Mouse (Mus musculus) G1E (cell line): Measurements from ENCODE around the gene Gdf3. TPM values are rescaled to one million over a fixed set of nuclear protein-coding genes. Genes with fewer than 3 reads are reported as not detected.

ENCODE experiments used
- ATAC-seq: 2 replicates; pipeline ENCODE4 v1.8.0; 2016; ENCODE audit warnings: mild to moderate bottlenecking; ENCODE audit not compliant: insufficient number of reproducible peaks, poor library complexity, low FRiP score, severe bottlenecking; ENCODE audit errors: extremely low read depth
- DNase-seq: peaks from one replicate; pipeline ENCODE4 v3.0.0; 2012; ENCODE audit warnings: low spot score
- H3K27me3 ChIP-seq: 2 replicates; pipeline ENCODE4 v1.6.1; 2012; ENCODE audit warnings: mild to moderate bottlenecking, low read length, inconsistent platforms; ENCODE audit not compliant: insufficient read depth
- H3K36me3 ChIP-seq: replicated peaks from 2 replicates; pipeline ENCODE3; 2012; ENCODE audit warnings: mild to moderate bottlenecking, inconsistent platforms
- H3K4me1 ChIP-seq: 2 replicates; pipeline ENCODE4 v1.6.1; 2012; ENCODE audit warnings: low read depth, low read length, inconsistent platforms, mixed read lengths; ENCODE audit not compliant: insufficient read depth
- H3K4me3 ChIP-seq: 2 replicates; pipeline ENCODE4 v1.5.1; 2012; ENCODE audit warnings: low read depth, mild to moderate bottlenecking, inconsistent platforms, low read length, moderate library complexity, mixed read lengths
- H3K9me3 ChIP-seq: replicated peaks from 2 replicates; pipeline ENCODE4 v1.6.1; 2012; ENCODE audit warnings: inconsistent platforms
- CTCF ChIP-seq: IDR thresholded peaks from 2 replicates; pipeline ENCODE4 v1.5.1; 2012; ENCODE audit warnings: low read depth, low read length, inconsistent platforms, mixed read lengths
- GATA1 ChIP-seq: IDR thresholded peaks from 2 replicates; pipeline ENCODE4 v1.6.1; 2012; ENCODE audit warnings: borderline replicate concordance, low read length, inconsistent platforms, mixed read lengths
- GATA2 ChIP-seq: IDR thresholded peaks from 2 replicates; pipeline ENCODE4 v1.6.1; 2012; ENCODE audit warnings: low read depth, low read length, inconsistent platforms, borderline replicate concordance
- POLR2AphosphoS5 ChIP-seq: IDR thresholded peaks from 2 replicates; pipeline ENCODE4 v1.6.1; 2012; ENCODE audit warnings: low read depth, low read length, inconsistent platforms; ENCODE audit not compliant: insufficient replicate concordance
- TAL1 ChIP-seq: conservative IDR thresholded peaks from 2 replicates; pipeline ENCODE4 v1.6.1; 2012; ENCODE audit warnings: low read depth, low read length, inconsistent platforms, mixed read lengths
- polyA plus RNA-seq: library from polyadenylated mRNA; stranded (reverse); fragments of >175 nt; gene quantifications from 2 replicates; pipeline ENCODE4 v1.2.3, GENCODE M21; 2012
- total RNA-seq, 2 experiments: library from RNA; stranded (forward) in 1 of 2; stranded (reverse) in 1 of 2; fragments of 200-1000 nt in 1 of 2; fragments of >200 nt in 1 of 2; fragmentation: Nextera tagmentation in 1 of 2; gene quantifications; 2 replicates each; pipeline ENCODE4 v1.2.3; 2014 to 2017

Gdf3 gene
- total and polyA plus RNA-seq, 3 experiments: 0.04 to 0.05 TPM; not detected in 1

- no peaks in the 10 kb centered on the region for H3K9me3 ChIP-seq
- no peak for DNase-seq
- H3K27me3 ChIP-seq: no peaks in the 10 kb centered on the region
- H3K4me1 ChIP-seq: peaks cover 26% of the 10 kb centered on the region
- H3K36me3 ChIP-seq: peaks cover 22% of the 10 kb centered on the region
- TF ChIP-seq CTCF: no peak
- no peak for TF ChIP-seq POLR2AphosphoS5
- TF ChIP-seq TAL1: no peak
- TF ChIP-seq GATA2: no peak
- TF ChIP-seq GATA1: no peak
- ATAC-seq: no peak
- H3K4me3 ChIP-seq: peak overlapping the region; percentile 71; the same call in 1 of the 2 replicates
Observed at GRCm38 (mm10) chr6:122601615-122602014, 8.3 kb downstream of the Gdf3 start.

- Histone ChIP-seq H3K4me3 (no peak overlapping the region), H3K9me3 (no peaks in the 10 kb centered on the region), H3K36me3 (peaks cover 25% of the 10 kb centered on the region), H3K4me1 (peaks cover 26% of the 10 kb centered on the region), H3K27me3 (no peaks in the 10 kb centered on the region)
- DNase-seq (no peak), ATAC-seq (no peak)
- TF ChIP-seq CTCF: no peak
- no peak for TF ChIP-seq GATA1
- no peak for TF ChIP-seq POLR2AphosphoS5
- TF ChIP-seq GATA2: no peak
- no peak for TF ChIP-seq TAL1
Observed at GRCm38 (mm10) chr6:122601031-122601430, 8.9 kb downstream of the Gdf3 start.

DNA sequence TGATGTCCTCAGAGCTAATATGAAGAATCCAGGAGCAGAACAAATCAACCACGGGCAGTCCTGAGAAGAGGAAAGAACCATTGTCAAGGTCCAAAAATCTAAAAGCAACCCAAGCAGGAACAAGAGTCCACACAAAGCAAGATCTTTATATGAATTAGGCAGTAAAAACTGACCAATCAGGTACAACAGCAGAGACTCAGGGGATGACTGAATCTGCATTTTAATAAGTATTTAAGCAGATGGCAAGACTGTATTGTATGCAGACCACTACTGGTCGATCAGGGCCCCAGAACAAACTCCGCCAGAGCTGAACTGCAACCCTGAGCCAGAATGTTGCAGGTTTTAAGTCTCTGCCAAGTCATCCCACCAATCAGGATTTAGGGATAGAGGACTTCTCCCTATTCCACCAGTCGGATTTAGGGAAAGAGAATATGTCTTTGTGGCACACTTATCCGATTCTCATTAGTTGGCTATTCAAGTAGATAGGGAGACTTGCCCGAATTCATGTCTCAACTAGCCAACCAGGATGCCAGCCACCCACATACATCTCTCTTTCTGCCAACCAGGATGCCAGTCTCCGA, 9.7 kb downstream of the Gdf3 start:
- peaks cover 31% of the 10 kb centered on the region for H3K36me3 ChIP-seq
- no peak for ATAC-seq
- no peak overlapping the region for H3K4me3 ChIP-seq
- H3K27me3 ChIP-seq: no peaks in the 10 kb centered on the region
- no peaks in the 10 kb centered on the region for H3K9me3 ChIP-seq
- H3K4me1 ChIP-seq: peaks cover 26% of the 10 kb centered on the region
- no peak for DNase-seq
- TF ChIP-seq GATA1: no peak

DNA sequence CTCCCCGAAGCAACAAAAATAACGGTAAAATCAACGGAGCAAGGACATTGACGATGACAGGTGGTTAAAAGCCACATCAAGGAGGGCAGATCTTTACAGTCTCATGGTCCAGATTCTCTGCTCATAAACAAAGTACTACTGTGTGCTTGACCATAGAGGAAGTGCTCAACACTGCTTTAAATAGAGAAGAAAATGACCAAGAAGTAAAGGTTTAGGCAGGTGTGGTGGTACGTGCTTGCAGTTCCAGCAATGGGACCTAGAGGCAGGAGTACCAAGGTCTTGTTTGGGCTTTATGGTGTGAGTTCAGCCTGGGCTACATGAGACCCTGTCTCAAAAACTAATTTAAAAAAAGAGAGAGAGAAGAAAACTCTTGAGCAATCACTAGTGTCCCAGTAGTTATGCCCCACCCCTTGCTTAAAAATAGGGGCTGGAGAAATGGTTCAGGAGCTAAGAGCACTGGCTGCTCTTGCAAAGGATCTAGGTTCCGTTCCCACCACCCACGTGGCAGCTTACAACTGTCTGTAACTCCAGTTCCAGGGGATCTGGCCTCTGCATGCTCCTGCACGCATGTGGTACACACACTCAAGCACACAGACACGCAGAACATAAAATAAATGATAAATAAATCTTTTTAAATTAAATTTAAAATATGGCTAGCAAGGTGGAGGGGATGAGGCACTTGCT, 10.7 kb downstream of the Gdf3 start:
- Histone ChIP-seq H3K4me1 (peaks cover 21% of the 10 kb centered on the region), H3K36me3 (peaks cover 34% of the 10 kb centered on the region), H3K9me3 (no peaks in the 10 kb centered on the region), H3K27me3 (no peaks in the 10 kb centered on the region), H3K4me3 (no peak overlapping the region)
- DNase-seq: no peak
- no peak for ATAC-seq
- TF ChIP-seq POLR2AphosphoS5: no peak
- no peak for TF ChIP-seq TAL1
- no peak for TF ChIP-seq GATA1
- TF ChIP-seq CTCF: no peak
- no peak for TF ChIP-seq GATA2

DNA sequence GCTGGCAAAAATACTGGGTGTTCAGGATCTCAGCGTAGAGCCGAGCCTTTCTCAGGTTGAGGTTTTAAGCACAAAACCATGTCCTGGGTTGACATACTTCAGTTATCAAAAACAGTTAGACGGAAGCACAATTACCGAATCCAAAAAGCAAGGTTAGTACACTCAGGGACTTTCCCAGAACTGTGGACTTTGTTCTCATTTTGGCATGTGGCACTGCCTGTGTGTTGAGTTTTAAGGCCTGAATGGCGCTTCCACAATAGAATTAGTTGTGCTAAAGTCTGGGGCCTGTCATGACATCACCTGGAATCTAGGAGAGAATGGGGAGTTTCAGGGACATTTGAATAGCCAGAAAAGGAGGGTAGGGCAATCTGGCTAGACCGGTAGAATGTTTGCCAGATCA, 11.5 kb downstream of the Gdf3 start:
- Histone ChIP-seq H3K9me3 (no peaks in the 10 kb centered on the region), H3K36me3 (peaks cover 34% of the 10 kb centered on the region), H3K4me3 (no peak overlapping the region), H3K27me3 (no peaks in the 10 kb centered on the region), H3K4me1 (peaks cover 17% of the 10 kb centered on the region)
- no peak for ATAC-seq
- TF ChIP-seq CTCF (no peak), TAL1 (no peak), POLR2AphosphoS5 (no peak), GATA1 (no peak), GATA2 (no peak)
- DNase-seq: no peak

- no peak for ATAC-seq
- DNase-seq: no peak
- Histone ChIP-seq H3K4me1 (peaks cover 17% of the 10 kb centered on the region), H3K4me3 (no peak overlapping the region), H3K36me3 (peaks cover 34% of the 10 kb centered on the region), H3K9me3 (no peaks in the 10 kb centered on the region), H3K27me3 (no peaks in the 10 kb centered on the region)
- no peak for TF ChIP-seq POLR2AphosphoS5
Observed at GRCm38 (mm10) chr6:122598014-122598413, 11.9 kb downstream of the Gdf3 start.

DNA sequence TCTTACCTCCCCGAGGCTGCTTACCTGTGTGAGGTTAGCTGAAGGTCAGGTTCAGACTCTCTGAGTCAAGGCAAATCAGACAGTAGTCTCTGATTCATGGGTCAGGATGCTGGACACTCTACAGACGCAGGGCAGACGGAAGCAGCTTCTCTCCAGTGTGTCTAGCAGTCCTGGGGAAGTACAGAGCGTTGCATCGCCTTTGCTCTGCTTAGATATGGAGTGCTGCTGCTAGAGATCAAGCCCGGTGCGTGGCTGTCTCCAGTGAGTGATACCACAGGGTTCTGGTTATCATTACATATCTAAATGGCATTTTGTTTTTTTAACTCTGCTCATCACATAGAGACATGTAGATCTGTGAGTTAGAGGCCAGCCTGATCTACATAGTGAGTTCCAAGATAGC, 13.3 kb downstream of the Gdf3 start:
- DNase-seq: no peak
- H3K36me3 ChIP-seq: peaks cover 41% of the 10 kb centered on the region
- ATAC-seq: no peak

More for the DNA sequence above, 13.3 kb downstream of the Gdf3 start:
- no peak for TF ChIP-seq CTCF
- no peak for TF ChIP-seq POLR2AphosphoS5
- TF ChIP-seq GATA2: no peak
- TF ChIP-seq TAL1: no peak
- no peak for TF ChIP-seq GATA1
- Histone ChIP-seq H3K27me3 (no peaks in the 10 kb centered on the region), H3K4me3 (no peak overlapping the region), H3K4me1 (peaks cover 7% of the 10 kb centered on the region; the same call in 1 of the 2 replicates), H3K9me3 (no peaks in the 10 kb centered on the region)
